Mouse (Mus musculus) limb, embryonic 14.5 days (tissue): ENCODE measurements around the gene Slc4a2. TPM values are rescaled to one million over a fixed set of nuclear protein-coding genes. Genes with fewer than 3 reads are reported as not detected.

ENCODE experiments used
- ATAC-seq: fragments of 200-750 bp; cut with Nextera tagmentation; 2 replicates; pipeline ENCODE4 v1.8.0; 2017; ENCODE audit warnings: low read depth, moderate number of reproducible peaks, moderate TSS enrichment; ENCODE audit not compliant: low FRiP score
- DNase-seq: peaks from one replicate; pipeline ENCODE4 v3.0.0-alpha.2; 2015; ENCODE audit warnings: low spot score
- H3K27ac ChIP-seq: fragments of 300-500 bp; sonication (generic); replicated peaks from 2 replicates; pipeline ENCODE4 v1.5.1; 2014; ENCODE audit warnings: low read depth, mild to moderate bottlenecking, low read length, moderate library complexity, mixed read lengths
- H3K27me3 ChIP-seq: fragments of 300-500 bp; sonication (generic); 2 replicates; pipeline ENCODE4 v1.6.1; 2014; ENCODE audit warnings: low read length, mixed read lengths; ENCODE audit not compliant: control insufficient read depth, insufficient read depth
- H3K36me3 ChIP-seq: fragments of 300-500 bp; sonication (generic); 2 replicates; pipeline ENCODE4 v1.6.1; 2014; ENCODE audit warnings: mild to moderate bottlenecking, low read length, moderate library complexity, mixed read lengths; ENCODE audit not compliant: control insufficient read depth, insufficient read depth
- H3K4me1 ChIP-seq: fragments of 300-500 bp; sonication (generic); 2 replicates; pipeline ENCODE4 v1.6.1; 2014; ENCODE audit warnings: antibody characterized with exemption, low read length, mixed read lengths; ENCODE audit not compliant: control insufficient read depth, insufficient read depth
- H3K4me2 ChIP-seq: fragments of 300-500 bp; sonication (generic); replicated peaks from 2 replicates; pipeline ENCODE4 v1.6.1; 2014; ENCODE audit warnings: low read depth, mild to moderate bottlenecking, low read length, moderate library complexity; ENCODE audit not compliant: severe bottlenecking
- H3K4me3 ChIP-seq: fragments of 300-500 bp; sonication (generic); replicated peaks from 2 replicates; pipeline ENCODE4 v1.5.1; 2014; ENCODE audit warnings: low read length
- H3K9ac ChIP-seq: fragments of 300-500 bp; sonication (generic); 2 replicates; pipeline ENCODE4 v1.6.1; 2014; ENCODE audit warnings: mild to moderate bottlenecking, low read depth, low read length, moderate library complexity; ENCODE audit not compliant: severe bottlenecking
- H3K9me3 ChIP-seq: fragments of 300-500 bp; sonication (generic); 2 replicates; pipeline ENCODE4 v1.6.1; 2016; ENCODE audit warnings: low read length; ENCODE audit not compliant: control insufficient read depth
- POLR2A ChIP-seq: fragments of 200-500 bp; IDR thresholded peaks from 2 replicates; pipeline ENCODE4 v1.8.0; 2012; ENCODE audit warnings: inconsistent platforms, mild to moderate bottlenecking, moderate library complexity, borderline replicate concordance; ENCODE audit not compliant: insufficient read depth, insufficient read length; ENCODE audit errors: extremely low read depth
- WGBS: fragments of 180-500 bp; shearing (Covaris S2); extraction: QIAGEN DNeasy Blood & Tissue Kit; methylation state at CpG from one replicate; pipeline ENCODE4 v1.1.7; 2014; 5-methylcytosine and 5-hydroxymethylcytosine counted together
- polyA plus RNA-seq, 2 experiments: library from polyadenylated mRNA; depleted of rRNA in 1 of 2; stranded (reverse) in 1 of 2; unstranded in 1 of 2; fragments of >200 nt; fragmentation: Nextera tagmentation in 1 of 2; extraction: Ambion mirVana in 1 of 2; gene quantifications; 2 replicates each; pipeline versions ENCODE4 v1.2.1 to v1.2.3; 2012 to 2014

Slc4a2 gene
- polyA plus RNA-seq, 2 experiments, result 30.0 to 69.1 TPM

DNA sequence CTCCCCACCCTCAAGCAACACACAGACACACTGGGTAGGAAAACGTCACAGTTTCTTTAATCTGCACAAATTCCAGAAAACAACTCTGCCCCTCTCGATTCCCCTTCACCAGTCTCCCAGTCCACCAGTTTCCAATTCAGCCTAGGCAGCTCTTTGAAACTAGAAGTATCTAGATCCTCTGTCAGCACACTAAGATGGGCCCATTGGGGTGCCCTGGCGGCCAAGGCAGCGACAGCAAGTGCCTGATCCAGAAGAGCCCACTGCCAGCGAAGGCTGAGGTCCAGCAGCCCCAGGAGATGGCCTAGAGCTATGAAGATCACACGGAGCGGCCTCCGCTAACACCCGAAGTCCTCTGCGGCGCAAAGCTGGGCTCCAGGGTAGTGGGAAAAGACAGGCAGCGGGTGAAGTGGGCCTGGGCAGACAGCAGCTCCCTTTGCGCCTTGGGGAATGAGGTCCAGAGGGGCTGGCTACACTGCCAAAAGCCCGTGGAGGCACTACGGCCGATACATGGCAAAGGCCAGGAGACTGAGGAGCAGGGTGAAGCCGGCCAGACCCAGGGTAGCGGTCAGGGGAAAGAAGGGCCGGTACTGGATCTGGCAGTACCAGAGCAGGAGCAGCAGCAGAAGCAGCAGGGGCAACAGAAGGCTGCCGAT is 21.9 kb downstream of the Slc4a2 start:
- 54% methylated on average over 20 of the region's 20 CpGs for WGBS
- Histone ChIP-seq H3K4me3 (peak overlapping the region; percentile 94), H3K9me3 (no peaks in the 10 kb centered on the region), H3K9ac (peak overlapping the region; percentile 94), H3K27ac (peak overlapping the region; percentile 92), H3K27me3 (no peaks in the 10 kb centered on the region), H3K4me1 (peaks cover 21% of the 10 kb centered on the region), H3K36me3 (peaks cover 29% of the 10 kb centered on the region), H3K4me2 (peak overlapping the region; percentile 86)
- ATAC-seq, result no peak
- DNase-seq, result no peak
- TF ChIP-seq POLR2A, result no peak

DNA sequence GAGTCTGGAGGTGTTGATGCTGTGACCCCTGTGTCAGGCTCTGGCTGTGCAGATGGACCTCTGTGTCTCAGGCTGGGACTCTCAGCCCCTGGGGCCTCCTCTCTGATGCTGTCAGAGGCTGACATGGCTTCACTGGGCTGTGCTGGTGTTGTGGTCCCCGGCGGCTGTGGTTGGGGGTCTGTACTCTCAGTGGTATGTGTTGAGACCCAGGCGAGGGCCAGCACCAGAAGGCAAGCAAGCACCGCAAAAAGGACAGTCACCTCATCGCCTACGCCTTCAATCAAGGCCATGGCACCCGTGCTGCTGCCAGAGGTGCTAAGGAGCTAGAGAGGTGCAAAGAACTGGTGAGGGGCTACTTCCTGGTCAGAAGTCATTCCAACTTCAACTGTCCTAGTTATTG is 23.0 kb downstream of the Slc4a2 start:
- no peak for DNase-seq
- Histone ChIP-seq H3K4me2 (peak overlapping the region; percentile 77; the same call in 1 of the 2 replicates), H3K27ac (no peak overlapping the region), H3K27me3 (no peaks in the 10 kb centered on the region), H3K4me3 (no peak overlapping the region; the same call in 1 of the 2 replicates), H3K9me3 (no peaks in the 10 kb centered on the region), H3K36me3 (peaks cover 18% of the 10 kb centered on the region), H3K9ac (no peak overlapping the region), H3K4me1 (peaks cover 27% of the 10 kb centered on the region)
- 86% methylated on average over 7 of the region's 7 CpGs for WGBS
- TF ChIP-seq POLR2A, result no peak
- no peak for ATAC-seq

GRCm38 (mm10) chr5:24447624-24448298 is 24.1 kb downstream of the Slc4a2 start, which contains the start of gene Tmub1:
Gene Tmub1, minus strand, starts transcription at chr5:24447854.
- DNase-seq (peak; percentile 63), ATAC-seq (peak; percentile 39)
- peaks cover 27% of the 10 kb centered on the region for H3K4me1 ChIP-seq
- 2% methylated on average over 34 of the region's 34 CpGs for WGBS
- peak within 1 kb of the TSS; percentile 48 for H3K9ac ChIP-seq
- H3K36me3 ChIP-seq, result peaks cover 9% of the 10 kb centered on the region
- no peaks in the 10 kb centered on the region for H3K9me3 ChIP-seq
- peak within 1 kb of the TSS; percentile 77 for H3K4me2 ChIP-seq
- peak within 1 kb of the TSS; percentile 59 for H3K4me3 ChIP-seq
- H3K27ac ChIP-seq, result no peak within 1 kb of the TSS
- no peaks in the 10 kb centered on the region for H3K27me3 ChIP-seq
- TF ChIP-seq POLR2A, result 0 out of 2 replicates have a peak, but pooled peaks have one; percentile 12

DNA sequence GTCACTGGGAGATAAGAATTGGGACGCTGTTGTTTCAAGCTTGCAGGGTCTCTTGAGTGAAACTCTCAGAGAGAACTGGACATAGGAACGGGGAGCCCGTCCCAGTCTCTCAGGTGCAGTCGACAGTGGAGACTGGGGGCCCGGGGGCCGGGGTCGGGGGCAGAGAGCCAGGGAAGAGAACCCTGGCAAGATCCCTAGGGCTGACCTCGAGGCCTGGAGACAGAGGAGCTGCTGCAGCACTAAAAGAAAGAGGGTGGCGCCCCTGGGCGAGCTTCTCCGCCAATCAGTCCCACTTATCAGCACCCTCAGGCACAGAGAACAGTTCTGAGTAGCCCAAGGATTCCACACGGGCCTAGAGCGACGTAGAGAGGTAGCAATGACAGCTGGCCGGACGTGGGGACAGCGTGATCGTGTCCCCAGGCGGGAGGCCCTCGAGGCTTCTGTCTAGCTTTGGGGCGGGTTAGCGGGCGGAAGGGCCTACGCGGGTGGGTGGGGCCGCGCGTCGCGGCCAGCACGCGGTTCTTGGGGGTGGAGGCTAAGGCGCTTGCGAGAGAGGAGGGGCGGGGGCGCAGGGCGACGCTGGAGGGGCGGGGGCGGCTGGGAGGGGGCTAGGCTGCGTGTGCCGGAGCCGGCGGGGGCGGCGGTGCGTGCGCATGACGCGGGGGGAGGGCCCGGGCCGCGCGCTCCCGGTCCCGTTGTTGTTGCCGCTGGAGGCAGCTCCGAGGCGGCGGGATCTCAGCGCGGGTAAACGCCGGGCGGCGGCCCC is 27.8 kb downstream of the Slc4a2 start:
- DNase-seq (peak; percentile 87), ATAC-seq (peak; percentile 86)
- Histone ChIP-seq H3K4me3 (peak overlapping the region; percentile 91), H3K9ac (peak overlapping the region; percentile 87), H3K27me3 (no peaks in the 10 kb centered on the region), H3K4me1 (peaks cover 38% of the 10 kb centered on the region), H3K27ac (peak overlapping the region; percentile 88), H3K9me3 (no peaks in the 10 kb centered on the region), H3K36me3 (no peaks in the 10 kb centered on the region; the same call in 1 of the 2 replicates), H3K4me2 (peak overlapping the region; percentile 98)
- peak; percentile 53; the same call in 1 of the 2 replicates for TF ChIP-seq POLR2A
- 3% methylated on average over 37 of the region's 66 CpGs for WGBS
